In genomic region chr11:48426446-48426845, GRCm38 (mm10) we compare ENCODE assay signal across 25 mouse cellular contexts.
DNase-seq lines count a peak whose midpoint lies in the region; ATAC-seq lines count a peak whose summit lies in the region.
"Had no signal": no experiment of that assay in that cellular context is flagged by ENCODE, and none has a peak within 500 bp of the region (broad histone marks: within the 10 kb centered on the region; RNA-seq: fewer than 3 reads in every experiment).

No protein-coding gene starts in this region.

- ATAC-seq in frontal cortex, adult (ENCODE audit: low TSS enrichment): peak; percentile 88
- no peak for ATAC-seq in neural tube, embryonic 15.5 days (ENCODE audit: low FRiP score)
- ATAC-seq: activated CD4-positive, CD25-positive, alpha-beta regulatory T cell, adult 4 months; CD4-positive, CD25-positive, alpha-beta regulatory T cell, adult 4 months; forebrain, embryonic 13.5 days; forebrain, embryonic 15.5 days; forebrain, postnatal 0 days; Patski had no signal

- DNase-seq in frontal cortex, postnatal 10 days (ENCODE audit: low spot score in 2 of 2): no peak
- DNase-seq in neural tube, embryonic 10.5 days (ENCODE audit: extremely low spot score, low spot score): peak; percentile 4
- no peak for DNase-seq in gastrocnemius, postnatal 36 days
- DNase-seq: adrenal gland, adult 8-10 months; adrenal gland, postnatal 14 days; adrenal gland, postnatal 36 days; B cell, adult 2 months; cerebellum, adult 11 months; cerebellum, adult 18-20 months; cerebellum, adult 8-10 months; cerebellum, adult 9-11 months; cerebellum, postnatal 14 days; cerebellum, postnatal 36 days; embryo, embryonic 11 days; forebrain, postnatal 0 days had no signal

- no peaks in the 10 kb centered on the region for H3K9me3 ChIP-seq in neural tube, embryonic 15.5 days (replicated peaks)
- H3K9me3 ChIP-seq: embryonic facial prominence, embryonic 13.5 days; embryonic facial prominence, embryonic 15.5 days; forebrain, embryonic 13.5 days; forebrain, embryonic 15.5 days; G1E had no signal

- no peak overlapping the region for H3K4me3 ChIP-seq in neural tube, embryonic 15.5 days (replicated peaks)
- H3K4me3 ChIP-seq: embryonic facial prominence, embryonic 13.5 days; embryonic facial prominence, embryonic 15.5 days; forebrain, embryonic 13.5 days; forebrain, embryonic 15.5 days had no signal

- no peaks in the 10 kb centered on the region for H3K4me1 ChIP-seq in neural tube, embryonic 15.5 days
- H3K4me1 ChIP-seq: embryonic facial prominence, embryonic 13.5 days; embryonic facial prominence, embryonic 15.5 days; forebrain, embryonic 13.5 days; forebrain, embryonic 15.5 days had no signal

- WGBS in neural tube, embryonic 15.5 days: 64% methylated on average over 1 of the region's 1 CpGs

- no peaks in the 10 kb centered on the region for H3K27me3 ChIP-seq in neural tube, embryonic 15.5 days (replicated peaks)
- H3K27me3 ChIP-seq: embryonic facial prominence, embryonic 13.5 days; embryonic facial prominence, embryonic 15.5 days; forebrain, embryonic 13.5 days; forebrain, embryonic 15.5 days; Patski had no signal

- intact Hi-C loops in gastrocnemius, postnatal 36 days (cut with DNase I): no loop called here

- no peaks in the 10 kb centered on the region for H3K36me3 ChIP-seq in neural tube, embryonic 15.5 days
- H3K36me3 ChIP-seq: embryonic facial prominence, embryonic 13.5 days; embryonic facial prominence, embryonic 15.5 days; forebrain, embryonic 15.5 days; G1E had no signal

- H3K9ac ChIP-seq in neural tube, embryonic 15.5 days (replicated peaks): no peak overlapping the region
- H3K9ac ChIP-seq: embryonic facial prominence, embryonic 13.5 days; embryonic facial prominence, embryonic 15.5 days; forebrain, embryonic 13.5 days; forebrain, embryonic 15.5 days; forebrain, postnatal 0 days had no signal

- no peak overlapping the region for H3K27ac ChIP-seq in neural tube, embryonic 15.5 days (replicated peaks)
- H3K27ac ChIP-seq: embryonic facial prominence, embryonic 13.5 days; embryonic facial prominence, embryonic 15.5 days; forebrain, embryonic 13.5 days; forebrain, embryonic 15.5 days had no signal

- H3K4me2 ChIP-seq in neural tube, embryonic 15.5 days: no peak overlapping the region
- H3K4me2 ChIP-seq: embryonic facial prominence, embryonic 13.5 days; embryonic facial prominence, embryonic 15.5 days; forebrain, embryonic 13.5 days; forebrain, embryonic 15.5 days had no signal
